Mouse (Mus musculus): ENCODE measurements around the gene Slco4c1.

- TF ChIP-seq GATA1 (IDR thresholded peaks at IDR 0.05; ENCODE audit: borderline replicate concordance, low read length) (no peak), FLI1 (IDR thresholded peaks at IDR 0.05; ENCODE audit: low read length) (no peak)
Measured at GRCm38 (mm10) chr1:96859995-96860684, 11.8 kb downstream of the Slco4c1 start.

All from megakaryocyte, embryonic 14.5 days (primary cell).